Mouse (Mus musculus) cerebellum, adult 9-11 months (tissue): ENCODE measurements around the gene Farsb.
"Not testable (repeated sequence)": the region's sequence is repeated elsewhere in the genome, so short reads cannot be mapped to it uniquely, and the experiment has no call there.

Source experiments
- DNase-seq: peaks from one replicate; pipeline ENCODE4 v3.0.0; 2022

Gene Farsb

DNA sequence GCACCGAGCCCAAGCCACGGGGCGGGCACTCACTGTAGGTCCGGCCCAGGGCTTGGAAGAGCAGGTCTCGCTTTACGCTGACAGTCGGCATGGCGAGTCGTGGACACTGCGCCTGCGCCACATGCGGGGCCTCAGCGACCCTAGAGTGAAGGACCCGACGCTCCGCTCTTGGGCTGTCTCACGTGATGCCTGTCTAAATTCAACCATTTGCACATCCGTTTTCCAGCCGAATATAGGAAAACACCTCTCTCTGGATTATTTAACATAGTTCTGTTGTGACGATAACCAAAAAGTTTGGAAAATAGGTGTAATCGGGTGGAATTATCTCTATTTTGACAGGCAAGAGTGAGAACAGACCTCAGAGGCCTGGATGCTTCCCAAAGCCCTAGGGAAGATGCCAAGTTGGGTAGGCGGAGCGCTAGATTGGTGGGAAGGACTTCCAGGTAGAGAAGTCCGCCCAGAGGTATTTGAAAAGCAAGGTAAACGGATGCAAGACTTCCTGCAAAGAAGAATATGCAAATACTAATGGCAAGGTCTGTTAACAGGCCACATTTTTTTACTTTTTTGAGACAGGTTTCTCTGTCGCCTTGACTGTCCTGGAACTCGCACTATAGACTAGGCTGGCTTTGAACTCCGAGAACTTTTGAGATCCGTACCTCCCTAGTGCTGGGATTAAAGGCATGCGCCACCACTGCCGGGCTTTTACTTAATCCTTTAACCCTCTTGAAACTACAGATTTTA lies at the start of gene Farsb:
Farsb (minus strand) TSS at position 146 of the 741 bp plus-strand sequence.
- peak; percentile 92 for DNase-seq

DNA sequence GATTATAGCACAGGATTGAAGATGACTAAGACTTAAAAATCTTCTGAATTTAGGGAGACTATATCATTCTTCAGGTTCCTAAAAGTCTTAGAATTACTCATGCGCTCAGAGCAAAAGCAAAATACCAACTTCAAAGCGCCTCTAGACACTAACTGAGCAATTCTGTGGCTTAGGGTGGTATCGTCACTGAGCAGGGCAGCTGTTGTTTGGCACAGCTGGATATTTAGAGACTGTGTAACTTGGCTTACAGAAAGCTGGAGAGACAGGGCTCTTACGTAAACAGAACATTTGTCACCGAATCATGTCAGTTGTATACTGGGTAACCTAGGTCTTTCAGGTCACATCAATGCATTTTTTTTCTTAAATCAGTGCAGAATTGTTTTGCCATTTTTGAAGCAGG lies 49.7 kb upstream of the Farsb start:
- no peak for DNase-seq

DNA sequence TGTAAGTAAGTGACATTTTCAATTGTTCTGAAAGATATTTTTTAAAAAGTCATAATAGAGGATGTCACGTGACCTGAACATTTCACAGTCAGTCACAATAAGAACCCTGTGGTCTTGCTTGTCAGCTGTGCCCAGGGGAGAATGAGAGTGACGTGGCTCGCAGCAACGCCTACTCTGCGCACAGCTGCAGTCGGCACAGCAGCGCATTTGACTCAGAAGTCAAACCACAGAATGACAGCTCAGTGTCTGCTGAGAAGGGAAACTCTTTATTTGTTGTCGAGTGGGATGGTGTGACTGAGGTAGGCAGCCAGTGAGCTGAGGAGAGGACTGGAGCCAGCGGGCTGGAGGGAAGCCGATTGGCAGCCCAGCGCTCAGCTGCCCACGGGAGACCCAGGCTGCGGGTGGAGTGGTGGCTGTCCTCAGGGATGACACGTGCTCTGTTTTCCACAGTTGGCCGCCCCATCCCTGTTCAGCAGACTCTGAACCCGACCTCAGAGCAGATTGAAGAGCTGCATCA lies 48.9 kb upstream of the Farsb start:
- DNase-seq, result peak; percentile 84

DNA sequence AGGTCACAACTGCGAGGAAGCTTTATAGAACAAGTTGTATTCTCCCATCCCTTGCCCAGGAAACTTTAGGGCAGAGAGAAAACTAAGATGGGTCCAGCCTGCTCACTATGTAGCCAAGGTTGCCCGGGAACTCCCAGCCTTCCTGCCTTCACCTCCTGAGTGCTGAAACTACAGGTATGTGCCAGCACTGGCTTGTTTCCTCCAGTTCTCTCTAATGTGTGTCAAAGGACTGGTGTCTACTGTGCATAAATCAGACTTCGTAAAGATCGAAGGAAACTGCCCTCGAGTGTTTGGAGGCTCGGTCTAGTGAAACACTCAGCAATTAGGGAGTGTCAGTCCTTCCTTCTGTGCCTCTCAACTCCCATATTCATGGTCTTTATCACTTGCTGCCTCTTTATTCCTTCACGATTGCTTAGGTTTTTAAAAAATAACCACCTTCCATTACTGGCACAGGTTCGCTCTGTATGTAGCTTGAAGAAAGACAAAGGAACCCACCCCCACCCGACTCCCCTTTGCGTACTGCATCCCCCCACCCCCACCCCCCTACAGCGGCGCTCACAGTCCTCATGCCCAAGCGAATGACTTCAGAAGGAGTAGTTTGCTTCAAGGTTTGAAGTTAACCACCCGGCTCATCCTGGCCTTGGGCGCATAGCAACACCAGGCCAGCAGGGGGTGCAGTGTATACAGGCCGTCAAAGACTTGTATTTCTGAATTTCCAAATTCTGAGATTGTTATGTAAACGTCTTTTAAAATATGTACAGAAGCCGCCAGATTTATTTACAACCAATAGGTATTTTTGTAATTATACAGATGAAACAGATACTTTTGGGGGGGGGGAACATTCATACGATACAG lies 47.8 kb upstream of the Farsb start:
- peak; percentile 78 for DNase-seq

DNA sequence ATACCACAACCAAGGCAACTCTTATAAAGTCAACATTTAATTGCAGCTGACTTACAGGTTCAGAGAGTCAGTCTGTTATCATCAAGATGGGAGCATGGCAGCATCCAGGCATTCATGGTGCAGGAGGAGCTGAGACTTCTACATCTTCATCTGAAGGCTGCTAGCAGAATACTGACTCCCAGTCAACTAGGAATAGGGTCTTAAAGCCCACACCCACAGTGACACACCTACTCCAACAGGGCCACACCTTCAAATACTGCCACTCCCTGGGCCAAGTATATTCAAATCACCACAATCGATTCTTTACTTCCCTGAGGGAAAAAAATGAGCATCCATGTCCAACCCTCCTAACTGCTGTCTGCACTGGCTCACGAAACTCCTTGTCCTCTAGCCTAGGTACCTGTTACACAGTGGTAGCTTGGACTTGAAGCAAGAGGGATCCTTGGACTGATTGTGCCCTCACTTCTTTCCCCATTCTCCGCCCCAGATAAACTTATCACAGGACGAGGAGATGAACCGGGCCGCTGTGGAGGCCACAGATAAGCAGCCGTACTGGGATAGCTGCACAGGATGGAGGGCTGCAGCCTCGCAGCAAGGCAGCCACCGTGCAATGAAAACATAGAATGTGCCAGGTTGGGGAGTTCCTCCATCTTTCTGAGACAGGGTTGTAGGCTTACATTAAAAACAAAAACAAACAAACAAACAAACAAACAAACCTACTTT lies 45.9 kb upstream of the Farsb start:
- no peak for DNase-seq

DNA sequence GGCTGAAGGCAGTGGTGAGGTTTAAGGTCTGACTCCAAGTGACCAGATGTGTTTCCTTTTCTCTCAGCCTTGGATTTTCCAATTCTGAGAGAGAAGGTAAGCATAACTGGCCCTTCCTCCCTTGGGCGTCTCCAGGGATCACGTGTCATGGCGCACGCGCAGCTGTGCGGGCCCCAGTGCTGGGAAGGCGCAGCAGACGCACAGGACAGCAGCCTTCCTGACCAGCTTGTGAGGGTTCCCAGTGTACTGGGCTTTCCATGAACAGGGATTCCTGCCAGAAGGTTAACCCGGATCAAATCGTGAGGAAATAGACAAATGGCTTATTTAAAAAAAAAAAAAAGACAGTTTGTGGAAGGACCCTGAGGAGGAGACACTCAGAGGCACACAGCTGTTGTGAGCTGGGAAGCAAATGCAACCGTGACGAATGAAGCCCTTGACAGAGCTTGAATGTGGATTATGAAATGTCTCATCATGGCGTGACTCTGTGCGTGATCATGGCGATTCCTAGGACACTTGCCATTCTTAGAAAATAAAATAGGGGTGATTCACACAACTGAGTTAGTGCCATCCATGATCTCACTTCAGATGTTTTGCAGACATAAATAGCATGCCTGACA lies 43.6 kb upstream of the Farsb start:
- DNase-seq, result peak; percentile 8

DNA sequence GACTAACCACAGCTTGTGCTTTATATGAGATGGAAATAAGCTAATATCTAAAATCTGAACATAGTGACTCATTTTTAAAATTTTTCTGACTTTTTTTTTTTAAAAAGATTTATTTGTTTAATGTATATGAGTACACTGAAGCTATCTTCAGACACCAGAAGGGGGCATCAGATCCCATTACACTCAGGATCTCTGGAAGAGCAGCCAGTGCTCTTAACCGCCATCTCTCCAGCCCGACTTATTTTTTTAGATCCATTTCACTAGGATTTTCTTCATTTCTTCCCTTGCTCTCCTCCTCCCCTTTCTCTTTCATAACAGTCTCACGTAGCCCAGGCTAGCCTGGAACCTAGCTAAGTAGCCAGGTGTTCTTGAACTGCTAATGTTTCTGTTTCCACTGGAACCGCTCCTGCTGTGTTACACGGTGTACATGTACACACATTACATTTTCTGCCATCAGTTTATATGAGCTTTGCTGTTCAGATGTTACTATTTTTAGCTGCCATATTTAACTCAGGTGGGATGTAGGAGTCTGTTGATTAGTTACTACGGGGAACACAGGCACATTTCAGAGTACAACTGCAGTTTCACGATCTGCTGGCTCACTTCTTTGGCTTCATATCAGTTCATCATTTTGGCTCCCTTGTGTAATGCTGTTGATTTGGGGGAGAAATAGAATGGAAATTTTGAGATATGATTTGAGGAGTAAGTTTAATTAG lies 42.0 kb upstream of the Farsb start:
- no peak for DNase-seq

DNA sequence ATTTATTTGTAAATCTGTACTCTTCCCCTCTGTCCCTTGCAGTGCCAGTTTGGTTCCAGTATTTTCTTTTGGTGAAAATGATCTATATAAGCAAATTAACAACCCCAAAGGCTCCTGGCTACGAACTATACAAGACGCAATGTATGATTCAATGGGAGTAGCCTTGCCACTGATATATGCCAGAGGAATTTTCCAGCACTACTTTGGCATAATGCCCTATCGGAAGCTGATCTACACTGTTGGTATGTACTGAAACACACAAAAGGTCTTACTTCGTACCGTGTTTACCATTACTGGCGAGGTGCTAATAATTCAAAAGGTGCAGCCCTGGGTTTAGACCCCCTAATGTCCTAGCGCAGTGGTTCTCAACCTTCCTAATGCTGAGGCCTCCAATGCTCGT lies 40.3 kb upstream of the Farsb start:
- no peak for DNase-seq

DNA sequence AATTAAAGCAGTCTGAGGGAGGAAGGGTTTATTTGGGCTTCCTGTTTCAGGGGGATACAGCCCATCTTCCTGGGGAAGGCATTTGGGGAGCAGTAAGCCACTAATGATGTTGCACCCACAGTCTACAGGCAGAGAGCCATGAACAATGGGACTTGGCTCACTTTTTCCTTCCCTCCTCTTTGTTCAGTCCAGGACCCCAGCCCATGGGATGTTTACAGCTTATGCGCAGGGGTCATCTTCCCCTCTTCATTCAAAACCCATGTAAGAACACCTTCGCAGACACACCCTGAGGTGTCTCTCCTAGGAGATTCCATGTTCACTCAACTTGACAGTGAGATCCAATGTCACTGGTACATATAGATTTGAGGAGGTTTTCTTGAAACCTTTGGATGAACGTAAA lies 39.7 kb upstream of the Farsb start:
- DNase-seq, result no peak

DNA sequence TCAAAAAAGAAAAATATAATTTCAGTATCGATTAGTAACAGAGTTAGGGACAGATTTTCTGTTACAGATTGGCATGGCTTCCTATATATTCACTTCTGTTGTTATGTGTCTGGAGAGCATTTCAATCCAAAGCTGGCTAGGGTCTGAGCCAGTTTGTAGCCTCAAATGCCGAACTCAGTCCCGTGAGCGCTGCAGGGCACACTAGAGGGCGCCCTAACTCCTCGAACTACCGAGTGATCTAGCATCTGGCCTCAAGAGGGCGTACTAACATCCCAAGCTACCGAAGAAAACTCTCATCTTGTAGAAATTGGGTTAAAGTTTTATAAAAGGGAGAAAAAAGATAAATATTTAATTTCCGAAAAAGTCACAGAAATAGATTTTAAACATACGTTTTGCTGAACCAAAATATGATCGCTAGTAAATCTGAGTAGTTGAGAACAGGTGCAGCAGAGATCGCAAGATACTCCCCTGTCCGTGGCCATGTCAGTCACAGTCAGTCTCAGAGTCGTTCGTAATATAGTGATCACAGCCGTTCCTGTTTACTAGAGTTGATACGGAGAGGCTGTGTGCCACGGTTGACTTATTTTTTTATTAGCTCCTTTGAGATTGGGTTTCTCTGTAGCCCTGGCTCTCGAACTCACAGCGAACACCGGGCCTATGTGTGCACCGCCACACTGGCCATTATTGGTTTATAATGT lies 36.6 kb upstream of the Farsb start:
- peak; percentile 29 for DNase-seq

DNA sequence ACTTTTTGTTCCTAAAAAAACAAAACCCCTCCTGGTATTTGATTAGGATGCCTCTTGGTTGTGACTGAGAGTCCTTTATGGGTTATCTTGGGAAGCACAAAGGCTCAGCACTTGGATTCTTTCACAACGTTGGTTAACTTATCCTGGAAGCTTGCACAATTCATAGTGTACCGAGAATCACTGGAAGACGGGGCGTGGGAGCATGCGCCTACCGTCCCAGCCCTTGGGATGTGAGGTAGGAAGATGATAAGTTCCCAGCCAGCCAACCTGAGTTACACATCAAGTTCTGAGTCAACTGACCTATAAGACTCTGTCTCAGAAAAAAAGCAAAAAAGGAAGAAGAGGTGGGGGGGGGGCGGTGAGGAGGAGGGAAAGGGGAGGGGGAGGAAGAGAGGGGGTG lies 30.2 kb upstream of the Farsb start:
- DNase-seq, result no peak

DNA sequence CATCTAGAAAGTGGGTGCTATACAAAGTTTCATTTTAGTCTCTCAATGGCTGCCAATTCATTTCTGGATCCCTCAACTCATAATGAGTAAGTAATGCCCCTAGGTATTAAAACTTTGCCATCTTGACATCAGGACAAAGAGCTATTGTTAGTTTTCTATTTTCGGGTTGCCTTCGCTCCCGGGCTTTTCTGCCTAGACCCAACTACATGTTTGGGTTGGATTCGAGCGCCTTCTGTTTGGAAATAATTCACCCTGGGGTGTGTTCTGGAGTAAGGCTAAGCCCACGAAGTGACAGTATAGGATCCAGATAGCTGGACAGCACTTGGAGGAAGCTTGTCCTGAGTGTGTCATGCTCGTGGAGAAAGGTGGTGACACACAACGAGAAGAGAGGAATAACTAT lies 24.1 kb upstream of the Farsb start:
- DNase-seq, result no peak

DNA sequence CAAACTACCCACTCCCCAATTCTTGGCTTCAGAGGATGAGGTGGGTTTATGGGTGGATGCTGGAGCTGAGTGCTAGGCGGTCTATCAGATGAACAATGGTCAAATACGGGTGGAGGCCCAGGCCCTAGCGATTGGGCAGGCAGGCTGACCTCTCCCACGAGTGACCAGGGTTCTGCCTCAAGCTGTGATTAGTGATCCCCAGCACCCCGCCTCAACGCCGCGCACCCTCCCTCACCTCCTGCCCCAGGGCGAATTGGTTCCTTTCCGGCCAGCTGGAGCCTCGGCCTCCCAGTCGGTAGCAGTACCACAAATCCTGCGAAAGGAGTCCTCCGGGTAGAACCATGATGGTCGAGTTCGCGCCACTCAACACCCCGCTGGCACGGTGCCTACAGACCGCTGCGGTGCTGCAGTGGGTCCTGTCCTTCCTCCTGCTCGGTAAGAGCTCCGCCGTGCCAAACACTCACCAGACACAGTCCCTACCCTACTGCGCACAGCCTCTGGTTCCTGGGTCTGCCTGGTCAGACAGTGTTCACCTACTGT lies 23.0 kb upstream of the Farsb start, which contains the start of gene BC035947:
BC035947 (minus strand) TSS at position 538 of the 540 bp plus-strand sequence.
- DNase-seq, result no peak

DNA sequence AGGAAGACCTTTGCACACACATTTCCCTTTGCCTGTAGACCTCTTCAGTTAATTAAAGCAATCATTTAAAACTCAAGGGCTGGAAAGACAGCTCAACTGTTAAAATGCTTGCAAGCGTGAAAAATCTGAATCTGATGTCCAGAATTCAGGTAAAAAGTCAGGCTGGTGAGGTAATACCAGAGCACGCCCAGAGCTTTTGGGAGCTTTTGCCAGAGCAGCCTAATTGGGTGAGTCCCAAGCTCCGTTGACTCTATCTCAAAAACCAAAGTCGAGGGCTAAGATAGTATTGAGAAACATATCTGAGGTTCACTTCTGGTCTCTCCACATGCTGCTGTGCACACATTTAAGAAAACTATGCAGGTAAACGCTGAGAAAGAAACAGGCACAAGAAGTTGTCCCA lies 22.2 kb upstream of the Farsb start, which contains the start of gene Mogat1:
Mogat1 (plus strand) TSS at position 130 of the 400 bp plus-strand sequence.
- DNase-seq, result no peak

DNA sequence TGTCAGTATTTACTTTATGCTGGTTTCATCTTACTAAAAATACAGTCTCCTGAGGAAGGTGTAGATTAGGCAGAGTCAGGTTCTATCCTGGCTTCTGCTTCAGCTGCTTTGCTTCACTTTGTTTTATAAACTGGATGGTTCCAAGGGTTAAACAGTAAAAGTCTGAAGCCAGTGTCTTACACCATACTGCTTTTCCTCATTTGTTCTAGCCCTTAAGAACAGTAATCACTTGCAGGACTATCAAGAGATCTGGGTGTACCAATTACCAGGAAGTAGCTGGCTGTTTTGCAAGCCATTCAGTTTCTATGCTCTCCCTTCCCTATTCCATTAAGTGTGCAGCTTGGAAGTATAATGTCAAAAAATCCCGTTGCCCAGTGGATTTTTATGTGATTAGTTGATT lies 18.4 kb upstream of the Farsb start:
- DNase-seq, result no peak

DNA sequence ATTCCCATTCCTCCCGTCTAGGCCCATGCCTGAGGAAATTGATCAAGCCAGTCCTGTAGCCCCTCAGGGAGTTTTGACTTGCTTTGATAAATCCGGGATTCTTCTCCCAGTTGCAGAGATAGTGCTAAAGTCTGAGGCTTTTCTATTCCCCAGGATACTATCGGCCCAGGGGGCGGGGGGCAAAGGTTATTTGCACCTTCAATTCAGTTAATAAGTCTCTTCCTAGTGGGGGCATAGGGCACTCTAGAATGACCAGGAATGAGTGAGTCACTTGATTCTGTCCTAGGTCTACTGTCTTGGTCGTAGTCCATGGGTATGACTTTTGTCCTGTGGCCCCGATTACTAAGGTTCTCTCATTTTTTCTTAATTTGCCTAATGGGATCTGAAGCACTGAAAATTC lies 13.8 kb upstream of the Farsb start:
- no peak for DNase-seq

DNA sequence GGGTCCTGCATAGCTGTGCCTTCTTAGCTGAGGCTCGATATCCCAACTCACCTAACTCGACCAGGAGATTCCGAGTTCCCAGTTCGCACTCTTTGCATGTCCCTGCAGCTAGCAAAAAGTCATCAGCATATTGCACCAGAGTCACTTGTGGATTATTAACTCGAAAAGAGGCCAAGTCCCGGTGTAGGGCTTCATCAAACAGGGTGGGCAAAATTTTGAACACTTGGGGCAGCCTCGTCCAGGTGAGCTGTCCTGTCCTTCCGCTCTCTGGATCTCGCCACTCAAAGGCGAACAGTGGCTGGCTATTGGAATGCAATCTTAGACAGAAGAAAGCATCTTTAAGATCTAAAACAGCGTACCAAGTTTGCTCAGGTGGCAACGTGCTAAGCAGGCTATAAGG lies 13.2 kb upstream of the Farsb start:
- DNase-seq, result not testable (repeated sequence)

DNA sequence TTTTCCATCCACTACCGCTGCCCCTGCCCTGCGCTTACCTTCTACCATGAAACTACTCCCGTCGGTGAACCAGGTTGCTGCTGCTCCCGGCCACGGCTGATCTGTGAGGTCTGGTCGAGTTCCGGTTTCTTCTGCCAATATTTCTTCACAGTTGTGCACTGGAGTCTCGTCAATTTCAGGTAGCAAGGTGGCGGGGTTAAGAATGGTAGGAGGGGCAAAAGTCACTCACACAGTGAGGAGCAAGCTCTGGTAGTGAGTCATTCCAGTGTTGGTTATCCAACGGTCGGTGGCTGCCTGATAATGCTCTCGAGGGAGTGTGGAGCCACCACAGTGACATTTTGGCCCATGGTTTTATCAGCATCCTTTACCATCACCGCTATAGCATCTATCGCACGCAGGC lies 12.3 kb upstream of the Farsb start:
- no peak for DNase-seq

DNA sequence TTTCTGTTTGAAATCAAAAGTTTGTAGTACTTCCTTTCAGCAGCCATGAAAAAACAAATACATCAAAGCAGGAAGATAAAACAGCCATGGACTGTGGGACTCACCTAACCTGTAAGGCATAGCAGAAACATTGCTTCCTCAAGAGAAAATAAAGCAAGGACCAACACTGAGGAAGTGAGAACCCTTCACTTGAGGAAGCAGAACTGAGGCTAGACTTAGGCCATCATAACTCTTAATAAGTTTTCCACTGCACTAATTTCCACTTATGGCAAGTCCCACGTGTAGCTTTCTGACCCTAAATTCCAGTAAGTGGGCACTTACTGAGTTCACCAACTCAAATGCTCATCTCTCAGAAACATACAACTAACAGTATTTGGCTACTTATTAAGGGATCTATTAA lies 1.4 kb upstream of the Farsb start:
- no peak for DNase-seq

DNA sequence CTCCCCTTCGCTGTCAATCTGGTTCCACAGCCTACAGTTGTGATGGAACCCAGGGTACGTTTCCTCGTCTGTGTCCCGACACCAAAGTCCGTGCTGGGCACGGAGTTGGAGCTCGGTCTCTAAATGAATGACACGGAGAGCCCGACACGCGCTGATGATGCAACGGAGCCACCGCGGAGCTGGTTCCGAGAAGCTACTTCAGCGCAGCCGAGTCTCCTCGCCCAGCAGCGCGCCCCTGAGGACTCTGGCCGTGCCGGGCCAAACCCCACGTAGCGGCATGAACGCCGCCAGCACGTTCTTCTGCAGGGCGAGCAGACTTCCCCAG lies 308 bp downstream of the Farsb start:
- no peak for DNase-seq

DNA sequence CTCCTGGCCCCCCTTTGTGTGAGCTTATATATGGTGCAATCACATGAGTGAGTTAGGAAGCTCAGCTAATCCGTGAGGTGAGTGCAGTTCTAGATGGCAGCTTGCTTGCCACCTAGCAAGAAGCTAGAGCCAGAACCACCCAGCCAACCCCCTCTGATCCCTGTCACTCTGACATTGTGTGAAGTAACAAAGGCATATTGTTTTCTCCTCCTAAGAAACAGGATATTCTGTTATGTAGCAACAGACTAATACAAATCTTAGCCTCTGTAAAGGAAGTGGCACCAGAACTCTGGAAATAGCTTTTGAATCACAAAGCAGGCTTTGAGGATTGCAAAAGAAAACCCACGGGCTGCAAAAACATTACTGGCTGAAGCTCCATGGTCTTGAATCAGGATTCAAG lies 4.3 kb downstream of the Farsb start:
- no peak for DNase-seq
